Mouse (Mus musculus) heart, postnatal 0 days (tissue): ENCODE measurements around the gene Mmrn2. TPM values are rescaled to one million over a fixed set of nuclear protein-coding genes. Genes with fewer than 3 reads are reported as not detected.
"Not testable (repeated sequence)": the region's sequence is repeated elsewhere in the genome, so short reads cannot be mapped to it uniquely, and the experiment has no call there.

ENCODE experiments used
- ATAC-seq: fragments of 200-750 bp; cut with Nextera tagmentation; 2 replicates; pipeline ENCODE4 v1.8.0; 2017; ENCODE audit warnings: low read depth, moderate number of reproducible peaks, moderate library complexity; ENCODE audit not compliant: insufficient read depth
- DNase-seq: peaks from one replicate; pipeline ENCODE4 v3.0.0-alpha.2; 2016; ENCODE audit warnings: low spot score
- H3K27ac ChIP-seq: fragments of 300-500 bp; sonication (generic); 2 replicates; pipeline ENCODE4 v1.5.1; 2014; ENCODE audit warnings: low read depth, mild to moderate bottlenecking
- H3K27me3 ChIP-seq: fragments of 300-500 bp; sonication (generic); 2 replicates; pipeline ENCODE4 v1.6.1; 2014; ENCODE audit warnings: low read length, mixed read lengths; ENCODE audit not compliant: control insufficient read depth, insufficient read depth
- H3K36me3 ChIP-seq: fragments of 300-500 bp; sonication (generic); replicated peaks from 2 replicates; pipeline ENCODE4 v1.6.1; 2014; ENCODE audit warnings: low read length, mixed read lengths; ENCODE audit not compliant: control insufficient read depth, insufficient read depth
- H3K4me1 ChIP-seq: fragments of 300-500 bp; sonication (generic); 2 replicates; pipeline ENCODE4 v1.6.1; 2014; ENCODE audit warnings: antibody characterized with exemption; ENCODE audit not compliant: control insufficient read depth, insufficient read depth
- H3K4me2 ChIP-seq: fragments of 300-500 bp; sonication (generic); 2 replicates; pipeline ENCODE4 v1.6.1; 2014; ENCODE audit warnings: low read depth, mild to moderate bottlenecking, low read length, moderate library complexity
- H3K4me3 ChIP-seq: fragments of 300-500 bp; sonication (generic); 2 replicates; pipeline ENCODE4 v1.5.1; 2014; ENCODE audit warnings: low read depth, low read length
- H3K9ac ChIP-seq: fragments of 300-500 bp; sonication (generic); replicated peaks from 2 replicates; pipeline ENCODE4 v1.6.1; 2014; ENCODE audit warnings: low read depth, low read length, mixed read lengths
- H3K9me3 ChIP-seq: fragments of 300-500 bp; sonication (generic); replicated peaks from 2 replicates; pipeline ENCODE4 v1.6.1; 2016; ENCODE audit warnings: low read length; ENCODE audit not compliant: control insufficient read depth
- CTCF ChIP-seq: IDR thresholded peaks from 2 replicates; pipeline ENCODE4 v1.5.1; 2016; ENCODE audit warnings: antibody characterized with exemption, control low read depth, low read depth
- EP300 ChIP-seq: IDR thresholded peaks from 2 replicates; pipeline ENCODE4 v1.6.1; 2016; ENCODE audit warnings: antibody characterized with exemption, low read depth
- whole genome bisulfite sequencing: fragments of 180-500 bp; shearing (Covaris S2); extraction: QIAGEN DNeasy Blood & Tissue Kit; methylation state at CpG from one replicate; pipeline ENCODE4 v1.1.7; 2014; 5-methylcytosine and 5-hydroxymethylcytosine counted together
- polyA plus RNA-seq: library from polyadenylated mRNA; unstranded; fragments of >200 nt; fragmentation: Nextera tagmentation; extraction: Ambion mirVana; gene quantifications from 2 replicates; pipeline ENCODE4 v1.2.1, GENCODE M21; 2015
- total RNA-seq: library from RNA; depleted of rRNA; stranded (reverse); fragments of >200 nt; gene quantifications from 2 replicates; pipeline ENCODE4 v1.2.3, GENCODE M21; 2014; ENCODE audit warnings: low replicate concordance

Gene Mmrn2
- total and polyA plus RNA-seq, 2 experiments from 2014 or later = 20.4 to 41.7 TPM

DNA sequence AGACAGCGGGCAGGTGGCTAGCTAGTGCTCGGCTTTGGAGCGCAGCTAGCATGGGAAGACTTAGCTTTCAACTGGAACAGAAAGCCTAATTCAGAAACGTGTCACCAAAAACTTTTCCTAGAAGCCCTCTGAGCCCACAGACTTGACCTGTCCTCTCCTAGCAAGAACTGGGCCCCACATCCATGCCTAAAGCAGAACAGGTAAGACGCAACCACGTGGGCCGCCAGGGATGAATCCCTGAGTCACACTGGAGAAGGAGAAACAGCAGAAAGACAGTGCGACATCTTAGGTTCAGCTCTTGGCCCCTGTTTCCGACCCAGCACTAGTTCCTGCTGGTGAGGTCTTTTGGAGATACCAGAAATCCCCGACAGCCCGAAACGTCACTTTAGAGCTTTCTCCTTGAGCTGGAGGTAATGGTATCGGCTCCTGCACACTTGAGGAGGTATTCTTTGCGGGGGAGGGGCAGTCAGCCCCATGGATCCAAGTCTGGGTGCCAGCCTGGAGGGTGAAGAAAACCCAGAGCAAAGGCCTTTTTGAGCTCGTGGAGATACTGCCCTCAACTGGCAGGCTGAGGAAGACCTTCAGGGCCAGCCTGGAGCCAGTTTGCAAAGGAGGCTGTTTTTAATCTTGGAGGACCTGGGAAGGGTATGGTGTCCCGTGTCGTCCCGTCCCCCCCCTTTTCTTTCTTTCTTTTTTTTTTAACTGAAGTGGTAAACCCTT lies 12.4 kb upstream of the Mmrn2 start:
- WGBS = 33% methylated on average over 18 of the region's 18 CpGs
- H3K4me3 ChIP-seq = peak overlapping the region; percentile 49
- TF ChIP-seq EP300 = no peak
- TF ChIP-seq CTCF = peak; percentile 69
- peak; percentile 62 for ATAC-seq
- peak; percentile 50 for DNase-seq
- H3K9ac ChIP-seq = peak overlapping the region; percentile 40; the same call in 1 of the 2 replicates
- peak overlapping the region; percentile 88 for H3K4me2 ChIP-seq
- no peaks in the 10 kb centered on the region for H3K9me3 ChIP-seq
- no peaks in the 10 kb centered on the region for H3K4me1 ChIP-seq
- no peaks in the 10 kb centered on the region for H3K27me3 ChIP-seq
- no peaks in the 10 kb centered on the region for H3K36me3 ChIP-seq
- no peak overlapping the region for H3K27ac ChIP-seq

DNA sequence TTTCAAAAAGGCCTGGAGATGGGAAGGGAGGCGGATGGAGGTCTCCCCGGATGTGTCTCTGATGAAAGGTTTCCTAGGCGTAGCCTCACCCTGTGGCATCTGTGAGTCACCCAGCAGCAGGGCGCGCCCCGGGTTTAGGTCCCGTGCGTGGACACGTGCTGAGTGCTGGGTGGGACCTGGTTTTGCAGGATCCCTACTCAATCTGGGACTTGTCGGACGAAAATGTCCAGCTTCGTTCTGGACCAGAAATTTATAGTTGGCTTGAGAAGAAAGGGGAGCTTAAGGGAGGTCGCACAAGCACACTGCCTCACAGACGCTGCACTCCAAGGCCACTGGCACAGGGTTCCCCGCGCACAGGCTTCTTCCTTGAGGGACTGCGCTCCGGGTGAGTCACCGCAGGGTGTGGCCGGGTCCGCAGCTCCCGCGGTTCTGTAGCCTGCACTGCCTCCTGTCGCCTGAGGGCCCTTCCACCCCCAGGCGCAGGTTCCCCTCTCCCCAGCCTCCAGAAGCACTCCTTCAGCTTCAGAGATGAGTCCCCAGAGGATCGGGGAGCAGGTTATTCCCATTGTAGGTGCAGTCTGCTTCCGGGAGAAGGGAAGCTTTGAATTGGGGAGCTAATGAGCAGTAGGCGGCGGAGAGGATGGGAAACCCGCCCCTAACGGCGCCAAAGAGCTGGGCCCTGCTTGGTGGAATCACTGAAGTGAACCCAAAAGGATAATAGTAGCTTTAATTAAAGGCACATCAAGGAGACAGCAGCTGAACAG lies 11.6 kb upstream of the Mmrn2 start:
- no peak overlapping the region for H3K27ac ChIP-seq
- 6% methylated on average over 32 of the region's 32 CpGs for WGBS
- TF ChIP-seq CTCF (peak; percentile 33), EP300 (peak; percentile 46; the same call in 1 of the 2 replicates)
- H3K9me3 ChIP-seq = no peaks in the 10 kb centered on the region
- no peaks in the 10 kb centered on the region for H3K27me3 ChIP-seq
- ATAC-seq (peak; percentile 88), DNase-seq (peak; percentile 61)
- peak overlapping the region; percentile 88 for H3K4me2 ChIP-seq
- H3K36me3 ChIP-seq = no peaks in the 10 kb centered on the region
- H3K9ac ChIP-seq = peak overlapping the region; percentile 40
- no peaks in the 10 kb centered on the region for H3K4me1 ChIP-seq
- H3K4me3 ChIP-seq = peak overlapping the region; percentile 49

DNA sequence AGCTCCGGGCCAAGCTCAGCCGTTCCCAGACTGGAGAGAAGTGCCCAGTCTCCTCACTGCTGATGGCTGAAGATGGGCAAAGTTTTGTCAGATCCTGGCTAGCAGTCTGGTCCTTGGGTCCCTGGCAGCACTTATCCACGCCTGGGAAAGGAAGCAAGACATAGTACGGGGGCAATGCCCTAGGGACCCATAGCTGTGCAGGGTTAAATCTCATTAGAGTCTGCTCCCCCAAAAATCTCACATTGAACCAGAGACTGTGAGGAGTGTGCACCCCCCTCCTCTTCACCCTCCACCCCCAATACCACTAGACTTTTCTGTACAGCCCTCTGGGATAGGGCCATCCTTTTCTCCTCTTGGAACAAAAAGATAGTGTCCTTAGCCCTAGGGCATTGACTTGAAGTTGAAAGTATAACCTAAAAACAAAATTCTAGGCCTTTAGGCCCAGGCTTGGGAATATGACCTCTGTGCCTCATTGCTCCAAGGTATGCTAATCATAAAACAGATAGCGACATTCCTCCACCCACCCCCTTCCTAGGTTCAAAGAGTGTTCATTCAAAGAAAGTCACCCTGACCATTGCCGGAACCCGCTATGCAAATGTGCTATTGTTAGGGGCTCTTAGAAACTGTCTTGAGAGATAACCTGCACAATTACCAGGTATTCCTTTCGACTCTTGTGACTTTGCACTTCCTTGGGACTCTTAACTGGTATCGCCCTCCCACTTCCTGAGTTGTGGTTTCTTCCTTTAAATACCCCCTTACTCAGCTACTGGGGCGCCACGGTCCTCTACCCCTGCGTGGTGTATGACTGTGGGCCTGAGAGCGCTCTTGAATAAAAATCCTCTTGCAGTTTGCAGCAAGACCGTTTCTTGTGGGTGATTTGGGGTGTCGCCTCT lies 10.8 kb upstream of the Mmrn2 start:
- peak overlapping the region; percentile 88 for H3K4me2 ChIP-seq
- not testable (repeated sequence) for H3K9ac ChIP-seq, DNase-seq, H3K4me1 ChIP-seq, H3K9me3 ChIP-seq, ATAC-seq, H3K36me3 ChIP-seq, H3K4me3 ChIP-seq, H3K27me3 ChIP-seq, H3K27ac ChIP-seq
- 88% methylated on average over 15 of the region's 15 CpGs for WGBS

DNA sequence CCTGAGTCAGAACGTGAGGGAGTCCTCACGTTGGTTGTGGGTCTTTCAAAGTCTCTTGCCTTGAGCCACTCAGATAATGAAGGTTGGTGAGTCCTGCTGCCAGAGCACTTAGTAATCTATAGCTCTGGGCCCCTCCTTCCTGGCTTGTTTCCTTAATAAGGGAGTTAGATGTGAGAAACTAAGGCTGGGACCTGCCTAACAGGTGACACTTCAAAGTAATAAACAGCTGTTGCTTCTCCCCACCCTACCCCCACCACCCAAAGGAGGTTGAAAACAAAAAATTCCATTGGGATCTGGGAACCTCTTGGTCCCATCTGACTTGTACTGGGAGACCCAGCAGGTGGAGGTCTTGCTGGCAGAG lies 10.1 kb upstream of the Mmrn2 start:
- TF ChIP-seq EP300 (no peak), CTCF (no peak)
- Histone ChIP-seq H3K9ac (no peak overlapping the region), H3K27ac (no peak overlapping the region), H3K27me3 (no peaks in the 10 kb centered on the region), H3K9me3 (no peaks in the 10 kb centered on the region), H3K4me3 (no peak overlapping the region), H3K4me1 (no peaks in the 10 kb centered on the region), H3K36me3 (no peaks in the 10 kb centered on the region), H3K4me2 (no peak overlapping the region)
- ATAC-seq = no peak
- WGBS = 87% methylated on average over 2 of the region's 2 CpGs
- DNase-seq = no peak

DNA sequence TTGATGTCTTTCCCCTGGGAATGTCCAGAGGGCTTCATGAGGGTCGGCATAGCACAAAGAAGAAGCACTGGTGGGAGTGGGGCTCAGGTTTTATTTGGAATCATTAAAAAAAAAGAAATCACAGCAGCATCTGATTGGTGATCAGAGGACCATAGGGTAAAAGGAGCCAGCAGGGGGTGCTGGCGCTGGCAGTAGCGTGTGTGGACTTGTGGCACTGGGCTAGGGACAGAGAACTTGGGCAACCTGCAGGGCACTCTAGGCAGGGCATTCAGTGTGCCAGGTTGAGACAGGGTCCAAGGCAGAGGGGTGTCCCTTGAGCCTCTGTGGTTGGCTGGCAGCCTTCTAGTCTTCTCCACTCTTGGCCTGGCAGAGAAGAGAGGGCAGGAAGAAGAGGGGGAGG lies 5.1 kb upstream of the Mmrn2 start:
- H3K4me1 ChIP-seq = no peaks in the 10 kb centered on the region
- ATAC-seq = no peak
- H3K4me2 ChIP-seq = no peak overlapping the region
- H3K9ac ChIP-seq = no peak overlapping the region
- 0 out of 2 replicates have a peak, but pooled peaks have one; percentile 7 for TF ChIP-seq CTCF
- TF ChIP-seq EP300 = no peak
- H3K27ac ChIP-seq = no peak overlapping the region
- no peaks in the 10 kb centered on the region for H3K36me3 ChIP-seq
- DNase-seq = no peak
- H3K9me3 ChIP-seq = no peaks in the 10 kb centered on the region
- no peaks in the 10 kb centered on the region for H3K27me3 ChIP-seq
- 72% methylated on average over 3 of the region's 3 CpGs for WGBS
- no peak overlapping the region for H3K4me3 ChIP-seq
